Mouse (Mus musculus): Measurements from ENCODE around the gene Tspan32.

Tspan32 gene

DNA sequence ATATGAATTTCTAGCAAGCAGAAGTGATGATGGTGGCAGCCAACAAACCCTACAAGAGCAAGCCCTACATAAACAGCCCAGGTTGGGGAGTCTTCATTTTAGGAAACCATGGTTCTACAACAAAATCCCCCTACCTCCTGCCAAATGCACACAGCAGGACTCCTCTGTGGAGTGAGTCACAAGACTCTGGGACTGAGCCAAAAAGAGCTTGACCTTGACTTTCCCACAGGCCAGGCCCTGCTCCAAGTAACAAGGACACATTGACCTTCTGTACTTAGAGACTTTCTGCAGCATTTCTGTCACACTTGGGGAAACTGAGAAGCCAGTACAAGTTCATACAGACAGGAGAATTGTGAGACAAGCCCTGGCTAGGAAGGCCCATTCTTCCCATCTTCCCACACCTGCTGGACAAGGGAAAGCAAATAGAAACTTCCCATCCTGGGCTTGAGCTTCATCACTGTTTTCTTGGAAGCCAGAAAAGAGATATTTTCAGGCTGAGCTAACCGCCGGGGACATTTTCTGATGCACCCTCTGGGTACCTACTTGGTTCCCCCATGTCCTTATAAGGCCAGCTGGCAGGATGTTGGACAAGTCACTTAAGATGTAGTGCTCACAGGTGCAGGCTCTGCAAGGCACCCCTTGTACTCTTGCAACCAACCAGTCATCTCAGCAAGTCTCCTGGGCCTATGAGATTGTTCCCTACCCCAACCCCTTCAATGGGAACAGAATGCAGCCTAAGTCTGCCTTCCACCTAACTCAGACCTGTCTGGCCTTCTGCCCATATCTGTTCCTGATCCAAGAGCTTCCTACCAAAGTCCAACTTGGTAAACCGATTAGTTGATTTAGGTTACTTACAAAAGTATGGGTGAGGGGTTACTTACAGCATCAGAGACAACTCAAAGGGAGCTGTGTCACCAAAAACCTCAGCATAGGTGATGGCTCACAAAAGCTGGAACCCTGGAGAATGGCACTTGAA is 45.3 kb downstream of the Tspan32 start:
- in situ Hi-C loops (cut with MboI; ENCODE audit: low pct_unique_long_range_greater_than_20kb in 1 of 2, low sequenced_read_pairs in 2 of 2, unreplicated experiment in 1 of 2), result no loop called here

DNA sequence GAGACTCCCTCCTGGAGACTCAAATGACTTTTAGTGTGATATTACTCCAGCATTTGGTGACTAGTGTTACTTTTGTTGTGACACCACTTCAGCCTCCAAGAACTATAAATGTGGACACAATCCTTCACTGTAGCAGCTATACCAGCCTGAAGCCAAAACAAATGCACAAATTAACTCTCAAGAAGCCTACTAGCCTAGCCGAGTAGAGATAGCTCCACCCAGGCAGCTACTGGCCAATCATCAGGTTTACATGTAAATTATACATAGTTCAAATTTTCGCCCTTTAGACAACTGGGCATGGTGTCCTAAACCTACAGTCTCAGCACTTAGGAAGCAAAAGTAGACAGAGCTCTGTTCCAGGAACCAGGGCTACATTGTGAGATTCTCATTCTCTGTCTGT is 46.5 kb downstream of the Tspan32 start:
- in situ Hi-C loops (cut with MboI; ENCODE audit: low pct_unique_long_range_greater_than_20kb in 1 of 2, low sequenced_read_pairs in 2 of 2, unreplicated experiment in 1 of 2), result no loop called here

DNA sequence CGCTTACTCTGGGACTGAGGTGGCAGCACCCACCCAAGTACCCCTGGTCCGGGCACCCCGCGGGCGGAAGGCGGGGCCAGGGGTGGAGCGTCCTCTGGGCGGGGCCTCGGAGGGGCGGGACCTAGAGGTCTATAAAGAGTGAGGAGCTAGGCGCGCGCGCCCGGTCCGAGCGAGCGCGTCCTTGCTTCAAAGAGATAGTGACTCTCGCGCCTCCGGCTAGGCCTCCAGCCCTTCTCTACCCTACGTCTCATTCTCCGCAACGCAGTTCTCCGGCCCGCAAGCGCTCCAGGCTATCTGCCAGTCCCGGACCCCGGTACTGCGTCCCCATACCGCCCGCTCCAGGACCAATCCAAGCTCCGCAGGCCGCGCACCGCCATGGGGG is 47.8 kb downstream of the Tspan32 start, which contains the start of gene Cd81:
TSS of gene Cd81 (plus strand) at position 114 of the 382 bp plus-strand sequence.
- in situ Hi-C loops (cut with MboI; ENCODE audit: low pct_unique_long_range_greater_than_20kb in 1 of 2, low sequenced_read_pairs in 2 of 2, unreplicated experiment in 1 of 2), result no loop called here

DNA sequence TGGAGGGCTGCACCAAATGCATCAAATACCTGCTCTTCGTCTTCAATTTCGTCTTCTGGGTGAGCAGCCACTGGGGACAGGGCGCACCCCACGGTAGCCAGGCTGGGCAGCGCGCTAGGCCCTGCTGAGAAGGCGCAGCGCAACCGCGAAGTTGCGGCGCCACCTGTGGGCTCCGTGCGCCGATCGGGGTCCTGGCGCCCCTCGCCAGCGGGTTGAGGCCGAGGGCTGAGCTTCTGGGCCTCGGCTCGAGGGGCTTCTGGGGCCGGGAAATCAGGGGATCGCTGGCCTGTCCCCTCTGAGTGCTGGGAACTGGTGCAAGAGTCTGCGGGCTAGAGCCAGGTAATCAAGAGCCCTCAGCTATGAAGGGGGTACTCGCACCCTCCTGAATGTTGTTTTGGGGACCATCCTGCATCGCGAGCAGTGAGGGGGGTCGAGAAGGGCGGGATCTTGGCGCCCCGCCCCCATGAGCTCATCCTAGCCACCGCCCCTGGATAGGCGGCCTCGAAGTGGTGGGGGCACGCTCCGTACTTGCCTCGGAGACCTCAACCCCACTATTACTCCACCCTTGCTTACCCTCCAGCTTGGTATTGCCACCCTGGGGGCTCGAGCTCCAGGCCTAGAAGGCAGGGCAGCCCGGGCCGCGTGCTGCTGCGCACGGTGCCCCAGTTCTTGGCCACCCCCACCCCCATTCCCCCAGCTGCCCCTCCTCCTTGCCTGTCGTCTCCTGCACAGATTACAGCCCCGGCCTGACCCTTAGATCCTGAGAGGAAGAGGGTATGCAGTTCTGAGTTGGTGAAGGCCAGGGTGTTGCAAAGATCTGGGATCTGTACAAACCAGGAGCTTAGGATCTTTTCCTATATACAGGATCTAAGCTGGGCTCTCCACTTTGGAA is 48.4 kb downstream of the Tspan32 start:
- in situ Hi-C loops (cut with MboI; ENCODE audit: low pct_unique_long_range_greater_than_20kb in 1 of 2, low sequenced_read_pairs in 2 of 2, unreplicated experiment in 1 of 2), result no loop called here

DNA sequence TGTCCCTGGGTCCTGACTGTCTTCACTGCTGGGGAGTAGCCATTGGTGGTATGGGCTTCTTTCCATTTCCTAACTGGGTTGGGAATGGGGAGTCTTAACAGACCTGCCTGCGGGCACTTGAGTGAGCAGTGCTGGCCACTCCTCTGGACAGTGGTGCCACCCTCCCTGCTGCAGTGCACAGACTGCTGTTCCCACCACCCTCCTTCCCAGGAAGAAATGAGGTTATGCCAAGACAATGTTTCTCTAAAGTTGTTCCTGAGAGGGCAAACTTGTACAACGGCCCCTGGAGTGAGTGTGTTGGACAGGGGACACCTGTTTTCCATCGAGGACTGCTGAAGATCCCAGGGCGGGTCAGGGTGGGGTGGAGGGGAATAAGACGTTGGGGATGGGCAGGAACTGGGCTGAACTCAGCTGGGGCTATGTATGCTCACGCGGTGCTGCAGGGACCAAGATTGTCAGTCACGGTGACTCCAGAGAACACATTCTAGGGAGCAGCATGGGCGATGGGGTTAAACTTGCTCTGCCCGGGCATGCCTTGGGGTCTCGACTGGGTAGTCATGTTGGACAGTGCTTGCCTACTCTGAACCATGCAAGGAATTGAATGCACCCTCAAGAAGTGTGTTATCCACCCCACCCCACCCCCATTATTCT is 49.2 kb downstream of the Tspan32 start:
- in situ Hi-C loops (cut with MboI; ENCODE audit: low pct_unique_long_range_greater_than_20kb in 1 of 2, low sequenced_read_pairs in 2 of 2, unreplicated experiment in 1 of 2), result no loop called here

DNA sequence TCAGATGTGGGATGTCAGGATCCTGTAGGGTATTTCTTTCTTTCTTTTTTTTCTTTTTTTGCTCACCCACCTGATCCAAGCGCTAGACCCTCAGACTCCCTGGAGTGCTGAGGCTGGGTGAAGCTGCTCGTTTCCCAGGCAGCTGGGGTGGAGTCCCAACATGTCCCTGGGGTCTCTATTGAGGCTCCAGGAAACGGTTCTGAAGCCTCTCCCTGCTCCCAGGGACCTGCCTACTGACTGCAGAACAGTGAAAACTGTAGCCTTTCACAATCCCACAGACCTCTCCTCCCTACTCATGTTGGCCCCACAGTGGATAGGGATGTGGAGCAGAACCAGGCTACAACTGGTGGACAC is 49.7 kb downstream of the Tspan32 start:
- in situ Hi-C loops (cut with MboI; ENCODE audit: low pct_unique_long_range_greater_than_20kb in 1 of 2, low sequenced_read_pairs in 2 of 2, unreplicated experiment in 1 of 2), result no loop called here

DNA sequence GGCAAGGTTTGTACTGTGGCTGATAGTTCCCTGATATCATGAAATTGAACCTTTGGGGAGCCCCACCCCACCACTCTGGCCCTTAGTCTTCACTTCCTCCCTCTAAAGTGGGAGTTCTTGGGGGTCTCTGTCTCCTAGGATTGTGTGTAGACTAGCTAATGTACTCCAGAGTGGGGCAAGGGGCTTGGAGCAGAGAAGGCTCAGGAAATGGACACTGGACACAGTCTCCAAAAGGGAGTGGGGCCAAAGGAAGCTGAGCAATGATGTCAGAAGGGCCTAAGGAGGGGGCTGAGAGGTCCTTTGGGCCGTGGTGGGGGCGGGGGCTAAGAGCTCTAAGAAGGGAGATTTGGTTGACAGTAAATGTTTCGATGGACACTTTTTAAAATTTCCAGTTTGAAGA is 50.2 kb downstream of the Tspan32 start:
- in situ Hi-C loops (cut with MboI; ENCODE audit: low pct_unique_long_range_greater_than_20kb in 1 of 2, low sequenced_read_pairs in 2 of 2, unreplicated experiment in 1 of 2), result no loop called here

DNA sequence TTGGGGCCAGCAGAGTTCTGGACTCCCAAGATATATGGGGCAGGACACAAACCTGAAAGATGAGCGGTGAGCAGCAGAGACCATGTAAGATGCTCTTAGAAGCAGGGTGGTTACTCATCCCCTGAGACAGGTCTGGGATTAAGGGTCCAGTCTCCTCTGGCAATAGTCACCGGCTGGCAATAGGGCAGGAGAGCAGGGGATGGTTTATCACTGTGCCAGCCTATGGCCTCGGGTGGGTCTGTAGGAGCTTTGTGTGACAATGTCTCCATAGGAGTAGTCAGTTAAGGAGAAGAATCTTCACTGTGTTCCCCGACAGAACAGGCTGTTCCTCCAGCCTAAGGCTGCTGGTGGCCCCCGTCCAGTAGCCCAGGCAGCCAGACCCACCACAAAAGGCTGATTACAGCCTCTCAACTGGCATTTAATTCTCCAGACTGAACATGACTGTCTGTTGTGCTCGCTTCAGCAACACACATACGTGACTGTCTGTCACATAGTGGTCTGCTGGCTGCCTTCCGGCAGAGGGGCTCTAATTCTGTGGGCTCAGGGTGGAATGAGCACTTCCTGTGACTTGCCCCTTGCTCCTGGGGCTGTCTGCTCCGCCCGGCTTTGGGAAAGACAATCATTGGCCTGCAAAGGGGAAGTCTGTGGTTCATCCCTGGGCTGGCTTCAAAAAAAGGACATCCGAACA is 50.8 kb downstream of the Tspan32 start:
- in situ Hi-C loops (cut with MboI; ENCODE audit: low pct_unique_long_range_greater_than_20kb in 1 of 2, low sequenced_read_pairs in 2 of 2, unreplicated experiment in 1 of 2), result no loop called here

DNA sequence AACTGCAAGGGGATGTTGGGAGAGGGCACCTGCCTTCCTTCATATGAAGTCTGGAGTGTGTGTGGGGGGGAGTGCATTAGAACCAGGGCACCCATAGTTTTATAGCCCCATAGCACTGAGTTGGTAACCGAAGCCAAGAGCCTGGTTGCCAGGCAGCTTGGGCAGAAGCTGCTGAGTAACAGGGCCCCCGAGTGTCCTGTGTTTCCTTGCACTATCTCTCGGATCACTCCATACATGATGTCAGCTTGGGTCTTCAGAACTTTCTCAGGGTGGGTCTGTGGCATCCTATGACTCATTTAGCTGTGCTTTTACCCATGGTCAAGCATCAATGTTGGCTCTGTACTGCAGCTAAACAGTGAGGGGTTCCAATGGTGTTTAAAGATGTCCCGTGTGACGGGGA is 52.2 kb downstream of the Tspan32 start:
- in situ Hi-C loops (cut with MboI; ENCODE audit: low pct_unique_long_range_greater_than_20kb in 1 of 2, low sequenced_read_pairs in 2 of 2, unreplicated experiment in 1 of 2), result no loop called here

DNA sequence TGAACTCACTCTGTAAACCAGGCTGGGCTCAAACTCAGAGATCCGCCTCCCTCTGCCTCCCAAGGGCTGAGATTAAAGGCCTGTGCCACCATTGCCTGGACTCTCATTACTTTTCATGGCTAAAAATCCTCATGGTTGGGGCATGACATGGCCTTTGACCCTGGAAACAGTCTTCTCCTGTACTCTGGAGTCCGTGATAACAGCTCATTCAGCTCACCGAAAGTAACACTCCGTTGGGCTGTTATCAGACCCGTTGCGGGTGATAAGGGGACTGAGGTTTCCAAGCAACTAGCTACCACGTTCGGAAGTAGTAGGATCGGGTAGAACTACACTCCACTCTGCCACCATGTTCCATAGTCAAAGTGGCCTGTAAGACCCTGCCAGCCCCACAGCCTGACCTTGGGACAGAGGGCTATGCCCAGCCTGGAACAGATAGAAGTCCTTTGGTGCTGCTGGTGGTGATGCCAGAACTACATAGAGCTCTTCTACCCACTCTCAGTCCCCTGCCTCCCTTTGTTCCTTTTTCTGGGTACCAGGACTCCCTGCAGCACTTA is 52.9 kb downstream of the Tspan32 start:
- in situ Hi-C loops (cut with MboI; ENCODE audit: low pct_unique_long_range_greater_than_20kb in 1 of 2, low sequenced_read_pairs in 2 of 2, unreplicated experiment in 1 of 2), result no loop called here

DNA sequence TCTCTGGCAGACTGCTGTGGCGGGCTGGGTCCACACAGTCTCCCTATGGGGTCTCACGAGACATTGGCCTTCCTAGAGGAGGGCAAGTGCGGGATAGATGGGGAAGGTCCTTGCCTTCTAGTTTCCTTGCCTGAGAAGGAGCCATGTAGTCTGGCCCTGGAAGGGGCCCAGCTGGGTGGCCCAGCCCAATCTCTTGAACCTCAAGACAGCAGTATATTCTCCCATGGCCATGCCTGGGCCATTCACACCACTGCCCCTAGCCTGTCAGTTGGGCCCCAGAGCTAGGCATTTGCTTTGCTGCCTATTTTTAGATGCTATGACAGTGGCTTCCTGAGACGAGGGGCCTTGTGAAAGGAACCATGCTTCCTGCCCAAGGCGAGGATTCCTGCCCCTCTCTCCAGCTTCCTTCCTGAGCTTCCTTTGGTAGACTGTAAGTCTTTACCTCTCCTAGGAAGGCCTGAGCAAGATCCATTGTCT is 53.4 kb downstream of the Tspan32 start:
- in situ Hi-C loops (cut with MboI; ENCODE audit: low pct_unique_long_range_greater_than_20kb in 1 of 2, low sequenced_read_pairs in 2 of 2, unreplicated experiment in 1 of 2), result no loop called here

DNA sequence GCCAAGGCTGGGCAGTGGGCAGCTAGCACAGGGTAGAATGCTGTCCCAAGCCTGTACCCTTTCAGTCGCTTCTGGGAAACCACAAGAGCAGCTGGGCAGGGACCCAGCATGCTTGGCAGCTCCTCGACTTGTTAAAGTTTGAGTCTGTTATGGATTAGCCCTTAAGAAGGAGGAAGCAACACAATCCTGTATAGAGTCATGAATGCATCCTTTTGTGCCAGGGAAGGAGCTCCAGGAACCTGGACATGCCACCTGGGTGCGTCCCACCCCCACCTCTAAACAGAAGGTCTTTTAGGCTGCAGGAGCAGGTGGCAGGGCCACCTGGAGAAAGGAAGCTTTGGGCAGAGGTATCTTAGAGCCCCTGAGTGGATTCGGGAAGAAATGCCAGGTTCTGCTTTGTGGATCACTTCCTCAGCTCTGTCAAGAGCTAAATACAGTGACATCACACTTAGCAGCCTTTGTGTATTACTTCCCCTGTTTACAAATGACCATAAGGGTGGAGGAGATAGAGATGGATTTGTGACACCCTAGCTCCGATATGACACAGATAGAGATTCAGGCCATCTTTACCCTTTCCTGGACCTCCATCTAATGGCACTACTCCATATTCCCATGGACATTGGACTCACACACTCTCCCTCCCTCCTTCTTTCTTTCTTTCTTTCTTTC is 54.5 kb downstream of the Tspan32 start:
- in situ Hi-C loops (cut with MboI; ENCODE audit: low pct_unique_long_range_greater_than_20kb in 1 of 2, low sequenced_read_pairs in 2 of 2, unreplicated experiment in 1 of 2), result no loop called here

DNA sequence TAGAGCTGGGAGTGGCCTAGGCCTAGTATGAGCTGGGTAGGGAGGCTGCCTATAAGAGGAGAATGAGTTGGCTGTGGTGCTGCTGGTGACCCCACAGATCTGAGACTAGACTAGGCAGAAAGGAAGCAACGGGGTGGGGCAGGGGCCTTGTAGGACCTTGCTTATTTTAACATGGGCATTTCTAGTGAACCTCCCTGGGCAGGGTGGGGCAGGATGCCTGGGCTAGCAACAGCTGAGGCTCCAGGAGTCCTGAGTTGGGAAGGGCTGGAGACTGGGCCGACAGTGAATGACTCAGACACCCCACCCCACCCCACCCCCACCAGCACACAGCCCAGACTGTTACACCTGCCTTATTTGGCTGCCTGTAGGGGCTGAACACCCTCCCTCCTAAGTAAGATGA is 57.9 kb downstream of the Tspan32 start:
- in situ Hi-C loops (cut with MboI; ENCODE audit: low pct_unique_long_range_greater_than_20kb in 1 of 2, low sequenced_read_pairs in 2 of 2, unreplicated experiment in 1 of 2), result no loop called here

DNA sequence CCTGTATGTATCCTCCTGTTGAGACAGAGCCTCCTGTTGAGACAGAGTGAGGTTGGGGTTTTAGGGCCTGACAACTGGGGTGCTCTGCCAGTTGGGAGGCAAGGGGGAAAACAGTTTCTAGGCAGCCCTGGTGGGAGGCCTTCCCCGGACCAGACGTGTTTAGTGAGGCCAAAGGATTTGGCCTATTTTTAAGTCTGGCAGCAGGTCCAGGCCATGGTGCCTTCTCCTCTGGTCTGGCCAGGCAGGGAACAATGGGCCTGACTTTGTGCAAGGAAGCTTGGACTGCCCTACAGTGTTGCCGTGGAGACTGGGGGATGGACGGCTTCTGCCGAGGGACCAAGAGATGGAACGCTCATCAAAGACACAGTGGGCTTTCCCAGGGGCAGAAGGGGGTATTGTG is 59.4 kb downstream of the Tspan32 start:
- in situ Hi-C loops (cut with MboI; ENCODE audit: low pct_unique_long_range_greater_than_20kb in 1 of 2, low sequenced_read_pairs in 2 of 2, unreplicated experiment in 1 of 2), result no loop called here

DNA sequence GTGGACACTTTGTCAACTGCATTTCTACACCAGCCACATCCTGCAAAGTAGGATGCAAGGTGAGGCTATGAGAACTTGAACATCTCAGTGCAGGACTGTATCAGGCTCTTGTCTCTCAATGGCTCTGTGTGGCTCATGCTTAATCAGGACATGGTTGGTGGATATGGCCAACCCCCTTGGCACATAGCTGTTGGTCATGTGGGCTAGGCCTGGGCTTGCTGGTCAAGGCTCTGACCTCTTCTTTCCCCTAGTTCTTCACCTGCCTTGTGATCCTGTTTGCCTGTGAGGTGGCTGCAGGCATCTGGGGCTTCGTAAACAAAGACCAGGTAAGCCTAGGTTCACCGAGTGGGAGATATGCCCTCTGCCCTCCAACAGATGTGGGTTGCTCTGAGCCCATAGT is 60.8 kb downstream of the Tspan32 start:
- in situ Hi-C loops (cut with MboI; ENCODE audit: low pct_unique_long_range_greater_than_20kb in 1 of 2, low sequenced_read_pairs in 2 of 2, unreplicated experiment in 1 of 2), result no loop called here

DNA sequence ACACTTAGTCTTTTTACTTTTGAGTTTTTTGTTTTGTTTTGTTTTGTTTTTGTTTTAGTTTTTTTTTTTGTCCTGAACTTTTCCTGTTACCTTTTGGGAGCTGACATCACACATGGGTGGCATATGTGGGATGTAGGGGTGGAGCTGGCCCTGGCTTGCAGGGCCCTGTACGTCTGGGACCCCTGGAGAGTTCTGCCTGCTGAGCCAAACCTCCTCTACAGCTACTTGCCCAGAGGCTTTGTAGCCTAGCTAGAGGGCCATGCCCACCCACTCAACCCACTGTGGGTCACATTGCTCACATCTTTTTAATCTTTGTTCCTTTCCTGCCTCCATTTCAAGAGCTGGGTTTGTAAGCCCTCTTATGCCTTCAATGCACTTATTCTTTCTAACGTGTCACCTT is 62.6 kb downstream of the Tspan32 start:
- in situ Hi-C loops (cut with MboI; ENCODE audit: low pct_unique_long_range_greater_than_20kb in 1 of 2, low sequenced_read_pairs in 2 of 2, unreplicated experiment in 1 of 2), result no loop called here

DNA sequence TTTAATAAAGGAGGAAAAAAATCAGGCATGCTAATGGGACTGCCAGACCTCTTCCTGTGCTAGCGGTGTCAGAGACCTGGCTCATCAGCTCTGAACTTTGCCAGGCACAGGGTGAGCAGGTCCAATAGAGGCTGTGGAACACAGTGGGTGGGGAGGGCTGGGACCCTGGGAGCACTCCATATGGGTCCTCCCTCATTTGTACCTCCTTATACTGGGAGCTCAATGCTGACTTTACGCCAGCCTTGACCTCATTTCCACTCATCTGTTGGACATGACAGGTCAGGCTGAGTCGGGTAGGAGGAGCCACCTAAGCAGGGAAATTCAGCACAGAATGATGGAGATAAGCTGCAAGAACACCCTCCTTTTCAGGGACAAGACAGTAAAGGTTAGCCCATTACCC is 63.1 kb downstream of the Tspan32 start:
- in situ Hi-C loops (cut with MboI; ENCODE audit: low pct_unique_long_range_greater_than_20kb in 1 of 2, low sequenced_read_pairs in 2 of 2, unreplicated experiment in 1 of 2), result no loop called here

Data from mouse embryonic stem cell (cell line).